Mouse (Mus musculus) megakaryocyte, embryonic 14.5 days (primary cell): ENCODE measurements at regions not wholly inside any gene's neighbourhood (a gene's known extent, or its start where the extent isn't known, plus 50 kb on each side); places are given as distances from the start of the nearest gene placed in this dataset.

ENCODE experiments used
- FLI1 ChIP-seq: IDR thresholded peaks from 2 replicates; pipeline ENCODE4 v1.6.1; 2012; ENCODE audit warnings: low read length, inconsistent platforms, mixed read lengths
- GATA1 ChIP-seq: IDR thresholded peaks from 3 replicates; pipeline ENCODE4 v1.6.1; 2012; ENCODE audit warnings: mixed read lengths, low read length, inconsistent platforms, borderline replicate concordance

DNA sequence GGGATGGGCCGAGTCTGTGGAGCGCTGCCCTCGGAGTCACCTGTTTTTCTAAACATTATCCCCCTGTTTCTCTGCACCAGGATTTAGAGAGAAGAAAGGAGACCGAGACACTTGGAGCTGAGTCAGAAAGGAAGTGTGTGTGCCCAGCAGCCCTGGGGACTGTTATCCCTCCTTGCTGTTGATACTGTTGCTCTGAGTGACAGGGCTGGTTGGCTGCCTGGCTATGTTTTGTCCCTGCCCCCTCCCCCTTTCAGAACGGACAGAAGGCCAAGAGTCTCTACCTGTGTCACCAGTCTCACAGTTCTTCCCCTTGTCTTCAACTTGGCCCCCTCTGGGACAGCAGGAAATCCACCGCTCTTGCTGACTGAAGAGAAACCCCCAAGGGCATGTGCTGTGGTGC is 93.4 kb upstream of the Zfp703 start:
- no peak for TF ChIP-seq GATA1
- no peak for TF ChIP-seq FLI1
